Mouse (Mus musculus) liver, embryonic 14.5 days (tissue): ENCODE results near the gene Ppp1r12a.

Experiments used
- CTCF ChIP-seq: IDR thresholded peaks from 2 replicates; pipeline ENCODE4 v1.5.1; 2016; ENCODE audit warnings: antibody characterized with exemption, low read depth, control low read depth
- EP300 ChIP-seq: IDR thresholded peaks from 2 replicates; pipeline ENCODE4 v1.6.1; 2016; ENCODE audit warnings: antibody characterized with exemption, low read depth

DNA sequence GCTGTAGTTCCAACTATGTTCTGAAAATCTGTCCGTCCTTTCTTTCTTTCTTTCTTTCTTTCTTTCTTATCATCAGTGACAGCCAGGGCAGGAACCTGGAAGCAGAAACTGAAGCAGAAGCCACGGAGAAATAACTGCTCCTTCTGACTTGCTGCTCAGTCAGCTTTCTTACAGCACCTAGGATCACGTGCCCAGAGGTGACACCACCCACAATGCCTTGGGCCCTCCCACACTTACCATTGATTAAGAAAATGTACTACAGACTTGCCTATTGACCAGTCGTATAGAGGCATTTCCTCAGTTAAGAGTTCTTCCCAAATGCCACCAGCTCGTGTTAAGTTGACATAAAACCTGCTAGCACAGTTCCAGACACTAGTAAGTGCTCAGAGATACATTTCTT is 12.1 kb downstream of the Ppp1r12a start:
- TF ChIP-seq CTCF, result no peak
- no peak for TF ChIP-seq EP300
